Mouse (Mus musculus): ENCODE results near the gene Ush1c.

DNA sequence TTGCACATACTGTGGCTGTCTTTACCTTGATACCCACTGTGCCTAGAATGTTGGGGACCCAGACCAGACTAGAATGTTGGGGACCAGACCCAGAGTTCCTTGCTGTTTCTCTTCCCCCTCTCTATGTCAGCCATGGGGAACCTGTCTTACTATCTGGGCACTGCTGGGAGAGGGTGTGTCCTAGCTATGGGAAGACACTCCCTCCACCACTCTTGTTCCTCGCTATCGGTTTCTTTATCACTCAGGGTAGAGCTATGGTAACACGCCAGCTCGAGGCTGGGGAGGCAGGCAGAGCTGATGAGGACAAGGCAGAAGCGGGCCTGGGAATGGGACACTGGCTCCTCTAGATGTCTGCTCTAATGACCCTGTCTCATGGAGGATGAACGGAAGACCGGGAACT lies 90.9 kb downstream of the Ush1c start:
- no peak for TF ChIP-seq POLR2A (IDR thresholded peaks at IDR 0.05; ENCODE audit: low read depth, low read length)
- TF ChIP-seq ZC3H11A (IDR thresholded peaks at IDR 0.05; ENCODE audit: low read depth, low read length) = no peak
- TF ChIP-seq MXI1 (IDR thresholded peaks at IDR 0.05; ENCODE audit: low read depth, low read length) = no peak
- no peak for TF ChIP-seq USF2 (conservative IDR thresholded peaks at IDR 0.05; ENCODE audit: low read depth, low read length)
- no peak for TF ChIP-seq CTCF (conservative IDR thresholded peaks at IDR 0.05 in 1 of 2, IDR thresholded peaks at IDR 0.05 in 1 of 2; ENCODE audit: low read depth in 2 of 2, low read length in 2 of 2)
- no peak for TF ChIP-seq TBP (conservative IDR thresholded peaks at IDR 0.05; ENCODE audit: low read depth, low read length)
- TF ChIP-seq NELFE (IDR thresholded peaks at IDR 0.05; ENCODE audit: low read depth, low read length) = no peak
- no peak for TF ChIP-seq ETS1 (conservative IDR thresholded peaks at IDR 0.05; ENCODE audit: low read depth, low read length)
- no peak for TF ChIP-seq E2F4 (IDR thresholded peaks at IDR 0.05; ENCODE audit: insufficient replicate concordance, low read depth, low read length)
- no peak for TF ChIP-seq ZKSCAN1 (IDR thresholded peaks at IDR 0.05; ENCODE audit: borderline replicate concordance, low read depth, low read length)

Measured in CH12.LX (cell line).